Mouse (Mus musculus) forebrain, embryonic 10.5 days (tissue): Measurements from ENCODE around the gene Olfr963. TPM values are rescaled to one million over a fixed set of nuclear protein-coding genes. Genes with fewer than 3 reads are reported as not detected.

ENCODE experiments used
- DNase-seq: peaks from one replicate; pipeline ENCODE4 v3.0.0-alpha.2; 2017; ENCODE audit warnings: low spot score; ENCODE audit errors: extremely low spot score
- H3K27ac ChIP-seq: fragments of 300-500 bp; sonication (generic); 2 replicates; pipeline ENCODE4 v1.5.1; 2016; ENCODE audit warnings: mild to moderate bottlenecking
- H3K27me3 ChIP-seq: fragments of 300-500 bp; sonication (generic); 2 replicates; pipeline ENCODE4 v1.6.1; 2016; ENCODE audit warnings: mild to moderate bottlenecking; ENCODE audit not compliant: poor library complexity, severe bottlenecking
- H3K36me3 ChIP-seq: fragments of 300-500 bp; sonication (generic); replicated peaks from 2 replicates; pipeline ENCODE4 v1.6.1; 2016; ENCODE audit warnings: mild to moderate bottlenecking, moderate library complexity
- H3K4me1 ChIP-seq: fragments of 300-500 bp; sonication (generic); 2 replicates; pipeline ENCODE4 v1.6.1; 2016
- H3K4me3 ChIP-seq: fragments of 300-500 bp; sonication (generic); 2 replicates; pipeline ENCODE4 v1.5.1; 2016; ENCODE audit warnings: mild to moderate bottlenecking, moderate library complexity
- H3K9me3 ChIP-seq: fragments of 300-500 bp; sonication (generic); 2 replicates; pipeline ENCODE4 v1.6.1; 2016; ENCODE audit warnings: mild to moderate bottlenecking, moderate library complexity
- WGBS: fragments of 180-500 bp; shearing (Covaris S2); methylation state at CpG from one replicate; pipeline ENCODE4 v1.1.7; 2016; 5-methylcytosine and 5-hydroxymethylcytosine counted together
- polyA plus RNA-seq: library from polyadenylated mRNA; unstranded; fragments of >200 nt; fragmentation: Nextera tagmentation; extraction: Ambion mirVana; gene quantifications from 2 replicates; pipeline ENCODE4 v1.2.1, GENCODE M21; 2016

Gene Olfr963
- not detected in 2 replicates for polyA plus RNA-seq

DNA sequence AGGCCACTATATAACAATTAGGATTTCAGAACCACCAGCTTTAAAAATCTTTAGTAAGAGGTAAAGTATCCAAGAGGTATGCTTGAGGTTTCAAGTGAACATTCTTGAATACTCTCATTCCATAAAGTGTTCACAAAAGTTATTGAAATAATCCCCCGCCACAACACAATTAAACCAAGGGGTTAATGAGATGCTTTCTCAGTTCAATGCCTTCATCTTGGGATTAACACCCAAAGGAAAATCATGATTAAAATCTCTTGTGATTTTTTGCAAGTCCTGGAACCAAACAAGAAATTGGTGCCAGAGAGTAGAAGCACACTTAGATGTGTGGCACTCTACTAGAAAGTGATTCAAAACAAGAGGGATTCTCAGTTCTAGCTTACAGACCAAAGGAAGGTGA lies at the start of gene Olfr963:
Gene Olfr963 (plus strand): TSS at position 301 of the 400 bp plus-strand sequence.
- H3K27me3 ChIP-seq: no peaks in the 10 kb centered on the region
- no peak for DNase-seq
- peaks cover under 1% of the 10 kb centered on the region; the same call in 1 of the 2 replicates for H3K9me3 ChIP-seq
- H3K27ac ChIP-seq: no peak within 1 kb of the TSS
- no peaks in the 10 kb centered on the region for H3K4me1 ChIP-seq
- H3K36me3 ChIP-seq: no peaks in the 10 kb centered on the region
- WGBS: 85% methylated on average over 1 of the region's 1 CpGs
- no peak within 1 kb of the TSS for H3K4me3 ChIP-seq

DNA sequence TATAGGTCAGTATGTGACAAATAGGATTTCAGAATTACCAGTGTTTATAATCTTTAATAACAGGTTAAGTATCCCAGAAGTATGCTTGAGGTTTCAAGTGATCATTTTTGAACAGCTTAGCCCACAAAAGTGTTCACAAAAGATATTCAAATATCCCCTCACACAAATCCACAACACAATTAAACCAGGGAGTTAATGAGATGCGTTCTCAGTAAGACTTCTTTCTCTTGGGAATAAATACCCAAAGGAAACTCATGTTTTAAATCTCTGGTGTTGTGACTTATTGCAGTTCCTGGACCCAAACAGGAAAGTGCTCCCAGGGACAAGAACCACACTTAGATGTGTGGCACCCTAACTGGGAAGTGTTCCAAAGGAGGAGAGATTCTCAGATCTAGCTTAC lies 45.9 kb upstream of the Olfr963 start, which contains the start of gene Olfr960:
Gene Olfr960 (plus strand): TSS at position 301 of the 400 bp plus-strand sequence.
- Histone ChIP-seq H3K27me3 (no peaks in the 10 kb centered on the region), H3K36me3 (no peaks in the 10 kb centered on the region), H3K9me3 (no peaks in the 10 kb centered on the region), H3K4me3 (no peak within 1 kb of the TSS), H3K27ac (no peak within 1 kb of the TSS), H3K4me1 (no peaks in the 10 kb centered on the region)
- WGBS: 60% methylated on average over 1 of the region's 1 CpGs
- DNase-seq: no peak

DNA sequence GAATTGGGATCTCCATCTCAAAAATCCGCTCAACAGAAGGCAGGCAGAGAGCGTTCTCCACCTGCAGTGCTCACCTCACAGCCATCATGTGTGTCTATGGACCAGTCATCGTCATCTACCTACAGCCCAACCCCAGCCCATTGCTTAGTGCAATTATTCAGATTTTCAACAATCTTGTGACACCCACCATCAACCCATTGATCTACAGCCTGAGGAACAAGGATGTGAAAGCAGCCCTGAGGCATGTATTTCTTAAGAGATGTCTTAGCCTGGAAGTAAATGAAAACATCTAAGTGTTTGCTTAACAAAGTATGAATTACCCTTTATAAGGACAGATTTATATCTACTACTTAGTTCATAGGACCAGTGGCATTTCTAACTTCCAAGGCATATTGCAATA lies 43.2 kb upstream of the Olfr963 start:
- no peak for DNase-seq
- H3K4me1 ChIP-seq: no peaks in the 10 kb centered on the region
- 86% methylated on average over 3 of the region's 3 CpGs for WGBS
- H3K4me3 ChIP-seq: no peak overlapping the region
- no peaks in the 10 kb centered on the region for H3K36me3 ChIP-seq
- H3K27ac ChIP-seq: no peak overlapping the region
- H3K9me3 ChIP-seq: no peaks in the 10 kb centered on the region
- H3K27me3 ChIP-seq: no peaks in the 10 kb centered on the region

DNA sequence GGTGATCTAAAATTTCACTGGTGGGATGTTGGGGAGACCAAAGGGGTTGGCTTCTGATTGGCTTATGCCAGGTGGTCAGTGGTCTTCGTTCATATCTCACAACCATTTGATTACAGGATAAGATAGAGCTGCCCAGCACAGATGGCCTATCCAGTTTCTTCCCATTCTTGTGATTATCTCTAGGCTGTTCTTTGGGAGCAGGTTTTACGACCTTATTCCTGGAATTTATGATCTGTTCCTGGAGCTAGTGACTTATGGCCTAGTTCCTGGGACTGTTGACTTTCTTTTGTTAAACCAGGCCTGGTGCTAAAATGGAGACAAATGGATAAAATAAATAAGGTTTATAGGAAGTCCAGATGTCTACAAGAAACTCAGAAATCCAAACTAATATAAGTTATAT lies 42.3 kb upstream of the Olfr963 start:
- no peak for DNase-seq
- H3K4me3 ChIP-seq: no peak overlapping the region
- H3K9me3 ChIP-seq: no peaks in the 10 kb centered on the region
- H3K27me3 ChIP-seq: no peaks in the 10 kb centered on the region
- WGBS: 80% methylated on average over 2 of the region's 2 CpGs
- H3K4me1 ChIP-seq: no peaks in the 10 kb centered on the region
- H3K27ac ChIP-seq: no peak overlapping the region
- no peaks in the 10 kb centered on the region for H3K36me3 ChIP-seq

DNA sequence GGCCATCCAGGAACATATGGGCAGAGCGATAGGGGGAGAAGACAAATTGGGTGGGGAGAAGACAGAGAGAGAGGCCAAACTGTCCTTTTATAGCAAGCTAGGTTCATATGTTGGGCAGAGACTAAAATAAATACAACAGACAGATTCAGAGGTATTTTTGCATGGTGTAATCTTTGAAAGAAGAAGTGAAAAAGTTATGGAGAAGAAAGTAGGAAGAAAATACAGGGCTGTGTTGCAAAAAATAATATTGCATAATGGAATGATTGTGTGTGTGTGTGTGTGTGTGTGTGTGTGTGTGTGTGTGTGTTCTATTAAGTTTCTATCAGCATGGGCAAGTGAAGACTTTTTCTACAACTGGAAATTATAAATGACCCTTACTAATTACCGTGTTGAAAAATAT lies 37.9 kb upstream of the Olfr963 start:
- no peaks in the 10 kb centered on the region for H3K4me1 ChIP-seq
- H3K4me3 ChIP-seq: no peak overlapping the region
- WGBS: 88% methylated on average over 2 of the region's 2 CpGs
- no peaks in the 10 kb centered on the region for H3K27me3 ChIP-seq
- no peaks in the 10 kb centered on the region for H3K9me3 ChIP-seq
- DNase-seq: no peak
- no peaks in the 10 kb centered on the region for H3K36me3 ChIP-seq
- H3K27ac ChIP-seq: no peak overlapping the region

DNA sequence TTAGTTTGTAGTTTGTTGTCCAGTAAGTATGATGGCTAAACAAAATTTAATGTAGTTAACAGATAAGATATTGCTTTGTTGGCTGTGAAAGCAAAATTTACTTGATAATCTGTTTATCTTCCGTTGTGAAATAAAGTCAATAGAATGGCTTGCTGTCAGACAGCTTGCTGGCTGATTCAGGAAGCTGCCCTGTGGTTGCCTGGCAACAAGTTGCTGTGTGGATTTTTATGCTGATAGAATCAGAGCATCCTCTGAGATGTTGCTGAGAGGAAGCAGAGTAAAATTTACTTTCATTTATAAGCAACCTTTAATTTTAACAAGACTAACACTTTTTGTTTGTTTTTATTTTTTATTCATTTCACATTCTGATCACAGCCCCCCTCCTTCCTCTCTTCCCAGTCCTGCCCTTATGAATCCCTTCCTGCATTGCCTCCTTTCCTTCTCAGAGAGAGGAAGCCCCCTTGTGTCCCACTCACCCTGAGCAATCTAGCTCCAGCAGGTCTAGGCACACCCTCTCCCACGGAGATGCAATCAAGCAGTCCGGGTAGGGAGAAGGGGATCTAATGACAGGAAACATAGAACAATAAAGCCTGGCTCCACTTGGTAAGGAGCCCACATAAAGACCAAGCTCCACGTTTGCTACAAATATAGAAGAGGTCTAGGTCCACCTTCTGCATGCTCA lies 33.0 kb upstream of the Olfr963 start:
- H3K9me3 ChIP-seq: no peaks in the 10 kb centered on the region
- H3K4me1 ChIP-seq: no peaks in the 10 kb centered on the region
- no peak overlapping the region for H3K4me3 ChIP-seq
- 52% methylated on average over 4 of the region's 4 CpGs for WGBS
- no peaks in the 10 kb centered on the region for H3K36me3 ChIP-seq
- no peak for DNase-seq
- H3K27ac ChIP-seq: no peak overlapping the region
- H3K27me3 ChIP-seq: no peaks in the 10 kb centered on the region

DNA sequence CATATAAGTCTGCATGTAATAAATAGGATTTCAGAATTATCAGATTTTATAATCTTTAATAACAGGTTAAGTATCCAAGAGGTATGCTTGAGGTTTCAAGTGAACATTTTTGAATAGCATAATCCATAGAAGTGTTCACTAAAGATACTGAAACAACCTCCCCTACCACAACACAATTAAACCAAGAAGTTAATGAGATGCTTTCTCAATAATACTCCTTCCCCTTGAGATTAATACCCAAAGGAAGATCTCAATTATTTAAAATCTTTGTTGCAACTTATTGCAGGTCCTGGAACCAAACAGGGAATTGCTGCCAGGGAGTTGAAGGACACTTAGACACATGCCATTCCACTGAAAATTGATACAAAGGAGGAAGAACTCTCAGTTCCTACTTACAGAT lies 22.2 kb upstream of the Olfr963 start, which contains the start of gene Olfr961:
Gene Olfr961 (plus strand): TSS at position 301 of the 400 bp plus-strand sequence.
- DNase-seq: no peak
- Histone ChIP-seq H3K9me3 (no peaks in the 10 kb centered on the region), H3K4me1 (no peaks in the 10 kb centered on the region), H3K27ac (no peak within 1 kb of the TSS), H3K4me3 (no peak within 1 kb of the TSS), H3K27me3 (no peaks in the 10 kb centered on the region), H3K36me3 (no peaks in the 10 kb centered on the region)

DNA sequence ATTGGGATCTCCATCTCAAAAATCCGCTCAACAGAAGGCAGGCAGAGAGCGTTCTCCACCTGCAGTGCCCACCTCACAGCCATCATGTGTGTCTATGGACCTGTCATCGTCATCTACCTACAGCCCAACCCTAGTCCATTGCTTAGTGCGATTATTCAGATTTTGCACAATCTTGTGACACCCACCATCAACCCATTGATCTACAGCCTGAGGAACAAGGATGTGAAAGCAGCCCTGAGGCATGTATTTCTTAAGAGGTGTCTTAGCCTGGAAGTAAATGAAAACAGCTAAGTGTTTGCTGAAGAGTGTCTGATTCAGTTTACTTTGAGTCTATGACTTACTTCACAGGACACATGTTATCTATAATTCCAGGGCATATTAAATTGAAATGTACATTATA lies 19.6 kb upstream of the Olfr963 start:
- Histone ChIP-seq H3K4me1 (no peaks in the 10 kb centered on the region), H3K27me3 (no peaks in the 10 kb centered on the region), H3K4me3 (no peak overlapping the region), H3K9me3 (no peaks in the 10 kb centered on the region), H3K27ac (no peak overlapping the region), H3K36me3 (no peaks in the 10 kb centered on the region)
- no peak for DNase-seq
- WGBS: 93% methylated on average over 4 of the region's 4 CpGs

DNA sequence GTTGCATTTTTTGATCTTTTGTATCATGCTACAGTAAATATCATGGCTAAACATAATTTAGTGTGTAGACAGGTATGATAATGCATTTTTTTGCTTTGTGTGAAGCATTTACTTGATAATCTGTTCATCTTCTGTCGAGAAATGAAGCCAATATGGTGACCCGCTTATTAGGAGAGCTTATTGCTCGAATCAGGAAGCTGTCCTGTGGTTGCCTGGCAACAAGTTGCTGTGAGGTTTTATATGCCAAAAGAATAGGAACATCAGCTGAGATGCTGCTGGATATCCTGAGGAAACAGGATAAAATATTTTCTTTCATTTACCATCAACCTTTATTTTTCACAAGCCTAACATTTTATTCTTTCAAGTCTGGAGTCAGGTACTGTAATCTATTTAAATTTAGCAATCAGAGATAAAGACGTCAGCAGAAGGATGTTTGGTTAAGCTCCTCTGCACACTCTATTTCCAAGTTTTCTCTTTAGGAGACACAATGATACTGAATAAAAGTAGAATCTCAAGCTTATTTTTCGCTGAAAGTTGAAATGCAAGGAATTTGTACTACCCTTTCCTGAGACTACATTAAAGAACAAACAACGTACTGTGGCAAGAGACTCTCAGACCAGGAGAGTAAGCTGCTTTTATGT lies 12.1 kb upstream of the Olfr963 start:
- Histone ChIP-seq H3K36me3 (no peaks in the 10 kb centered on the region), H3K27me3 (no peaks in the 10 kb centered on the region), H3K9me3 (no peaks in the 10 kb centered on the region), H3K27ac (no peak overlapping the region), H3K4me1 (no peaks in the 10 kb centered on the region), H3K4me3 (no peak overlapping the region)
- DNase-seq: no peak
- WGBS: 85% methylated on average over 6 of the region's 6 CpGs

DNA sequence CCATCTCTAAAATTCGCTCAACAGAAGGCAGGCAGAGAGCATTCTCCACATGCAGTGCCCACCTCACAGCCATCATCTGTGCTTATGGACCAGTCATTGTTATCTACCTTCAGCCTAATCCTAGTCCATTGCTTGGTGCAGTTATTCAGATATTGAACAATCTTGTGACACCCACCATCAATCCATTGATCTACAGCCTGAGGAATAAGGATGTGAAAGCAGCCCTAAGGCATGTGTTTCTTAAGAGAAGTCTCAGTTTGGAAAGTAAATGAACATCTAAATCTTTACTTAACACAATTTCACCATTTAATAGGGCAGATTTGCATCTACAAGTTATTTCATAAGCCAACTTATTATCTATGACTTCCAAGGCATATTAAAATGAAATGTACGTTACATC lies 2.7 kb downstream of the Olfr963 start:
- Histone ChIP-seq H3K4me3 (no peak overlapping the region), H3K36me3 (no peaks in the 10 kb centered on the region), H3K4me1 (no peaks in the 10 kb centered on the region), H3K9me3 (no peaks in the 10 kb centered on the region), H3K27ac (no peak overlapping the region), H3K27me3 (no peaks in the 10 kb centered on the region)
- WGBS: 89% methylated on average over 2 of the region's 2 CpGs
- DNase-seq: no peak

DNA sequence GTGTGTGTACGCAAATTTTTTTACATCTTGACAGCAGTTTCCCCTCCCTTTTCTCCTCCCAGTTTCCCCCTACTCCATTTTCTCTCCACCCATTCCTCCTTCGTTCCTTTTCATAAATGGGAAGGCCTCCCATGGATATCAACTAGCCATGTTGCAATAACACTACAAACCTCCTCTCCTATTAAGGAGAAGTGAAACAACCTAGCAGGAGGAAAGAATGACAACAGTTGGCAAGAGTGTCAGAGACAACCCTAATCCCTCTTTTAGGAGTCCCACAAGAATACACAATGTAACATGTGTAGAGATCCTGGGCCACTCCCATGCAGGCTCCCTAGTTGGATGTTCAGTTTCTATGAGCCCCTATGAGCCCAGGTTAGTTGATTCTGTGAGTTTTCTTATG lies 7.8 kb downstream of the Olfr963 start:
- H3K27me3 ChIP-seq: no peaks in the 10 kb centered on the region
- no peak overlapping the region for H3K27ac ChIP-seq
- 82% methylated on average over 2 of the region's 2 CpGs for WGBS
- no peaks in the 10 kb centered on the region for H3K9me3 ChIP-seq
- H3K4me1 ChIP-seq: no peaks in the 10 kb centered on the region
- no peak overlapping the region for H3K4me3 ChIP-seq
- DNase-seq: no peak
- H3K36me3 ChIP-seq: no peaks in the 10 kb centered on the region

DNA sequence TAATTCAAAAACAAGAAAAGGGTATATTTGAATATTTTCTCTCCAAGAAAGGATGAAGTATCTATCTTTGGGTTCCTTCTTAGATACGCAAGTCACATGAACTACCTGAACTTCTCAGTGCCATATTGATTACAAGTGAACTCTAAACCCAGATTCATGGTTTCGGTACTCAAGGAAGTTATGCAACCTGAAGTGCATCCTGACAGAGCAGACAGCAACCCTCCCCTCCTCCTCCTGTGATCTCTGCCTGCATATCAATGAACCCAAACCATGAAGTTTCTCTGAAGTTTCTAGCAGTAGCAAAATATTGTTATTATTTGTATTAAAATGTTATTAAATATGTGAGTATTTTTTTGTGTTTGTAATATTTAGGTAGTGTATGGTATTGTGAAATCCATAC lies 11.6 kb downstream of the Olfr963 start:
- DNase-seq: no peak
- WGBS: 92% methylated on average over 2 of the region's 2 CpGs

DNA sequence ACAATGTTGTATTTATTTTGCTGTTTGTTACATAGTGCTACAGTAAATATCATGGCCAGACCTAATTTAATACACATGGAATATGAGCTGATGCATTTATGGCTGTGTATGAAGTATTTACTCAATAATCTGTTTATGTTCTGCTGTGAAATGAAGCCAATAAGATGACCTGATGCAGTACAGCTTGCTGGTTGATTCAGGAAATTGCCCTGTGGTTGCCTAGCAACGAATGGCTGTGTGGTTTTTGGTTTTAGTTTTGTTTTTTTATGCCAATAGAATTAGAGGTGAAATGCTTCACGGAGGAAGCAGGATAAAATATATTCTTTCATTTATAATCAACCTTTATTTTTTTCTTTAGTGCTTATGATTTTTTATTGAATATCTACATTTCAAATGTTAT lies 12.3 kb downstream of the Olfr963 start:
- H3K4me3 ChIP-seq: no peak overlapping the region
- H3K36me3 ChIP-seq: no peaks in the 10 kb centered on the region
- 82% methylated on average over 2 of the region's 2 CpGs for WGBS
- H3K27ac ChIP-seq: no peak overlapping the region
- no peaks in the 10 kb centered on the region for H3K27me3 ChIP-seq
- H3K4me1 ChIP-seq: no peaks in the 10 kb centered on the region
- H3K9me3 ChIP-seq: no peaks in the 10 kb centered on the region
- no peak for DNase-seq

More for the DNA sequence above, 11.6 kb downstream of the Olfr963 start:
- Histone ChIP-seq H3K4me3 (no peak overlapping the region), H3K27ac (no peak overlapping the region), H3K27me3 (no peaks in the 10 kb centered on the region), H3K36me3 (no peaks in the 10 kb centered on the region), H3K9me3 (no peaks in the 10 kb centered on the region), H3K4me1 (no peaks in the 10 kb centered on the region)
